Mouse (Mus musculus): ENCODE results near the gene Rasgrp3. TPM values are rescaled to one million over a fixed set of nuclear protein-coding genes. Genes with fewer than 3 reads are reported as not detected.

Rasgrp3 gene
- polyA plus RNA-seq, 1 experiment, result 0.66 TPM

GRCm38 (mm10) chr17:75516591-75516990, 80.9 kb downstream of the Rasgrp3 start:
- no peak for TF ChIP-seq POLR2A (IDR thresholded peaks at IDR 0.05; ENCODE audit: low read depth, low read length)
- TF ChIP-seq CTCF (IDR thresholded peaks at IDR 0.05; ENCODE audit: extremely low read depth, insufficient read length, insufficient replicate concordance, low read depth, low read length), result no peak
- H3K4me3 ChIP-seq (ENCODE audit: low read depth, low read length), result no peak overlapping the region
- H3K4me1 ChIP-seq (ENCODE audit: control insufficient read depth, insufficient read depth, insufficient read length, low read length), result no peaks in the 10 kb centered on the region; the same call in 1 of the 2 replicates
- 60% methylated on average over 4 of the region's 4 CpGs for WGBS
- H3K36me3 ChIP-seq (ENCODE audit: control insufficient read depth, insufficient read depth, low read length), result no peaks in the 10 kb centered on the region
- no peak overlapping the region for H3K27ac ChIP-seq (ENCODE audit: insufficient read depth, low read depth, low read length)
- no peaks in the 10 kb centered on the region for H3K27me3 ChIP-seq (ENCODE audit: control insufficient read depth, insufficient read depth, low read length)

- 45% methylated on average over 8 of the region's 8 CpGs for WGBS
- no peak for TF ChIP-seq POLR2A (IDR thresholded peaks at IDR 0.05; ENCODE audit: low read depth, low read length)
- TF ChIP-seq CTCF (IDR thresholded peaks at IDR 0.05; ENCODE audit: extremely low read depth, insufficient read length, insufficient replicate concordance, low read depth, low read length), result no peak
- Histone ChIP-seq H3K36me3 (ENCODE audit: control insufficient read depth, insufficient read depth, low read length) (no peaks in the 10 kb centered on the region), H3K4me3 (ENCODE audit: low read depth, low read length) (no peak overlapping the region), H3K27ac (ENCODE audit: insufficient read depth, low read depth, low read length) (no peak overlapping the region), H3K27me3 (ENCODE audit: control insufficient read depth, insufficient read depth, low read length) (no peaks in the 10 kb centered on the region), H3K4me1 (ENCODE audit: control insufficient read depth, insufficient read depth, insufficient read length, low read length) (no peaks in the 10 kb centered on the region; the same call in 1 of the 2 replicates)
Measured at GRCm38 (mm10) chr17:75518181-75518901, 82.6 kb downstream of the Rasgrp3 start.

GRCm38 (mm10) chr17:75519239-75519900, 83.7 kb downstream of the Rasgrp3 start:
- 50% methylated on average over 8 of the region's 8 CpGs for WGBS
- Histone ChIP-seq H3K4me1 (ENCODE audit: control insufficient read depth, insufficient read depth, insufficient read length, low read length) (no peaks in the 10 kb centered on the region; the same call in 1 of the 2 replicates), H3K36me3 (ENCODE audit: control insufficient read depth, insufficient read depth, low read length) (no peaks in the 10 kb centered on the region), H3K27ac (ENCODE audit: insufficient read depth, low read depth, low read length) (no peak overlapping the region), H3K27me3 (ENCODE audit: control insufficient read depth, insufficient read depth, low read length) (no peaks in the 10 kb centered on the region), H3K4me3 (ENCODE audit: low read depth, low read length) (no peak overlapping the region)
- TF ChIP-seq CTCF (IDR thresholded peaks at IDR 0.05; ENCODE audit: extremely low read depth, insufficient read length, insufficient replicate concordance, low read depth, low read length) (no peak), POLR2A (IDR thresholded peaks at IDR 0.05; ENCODE audit: low read depth, low read length) (no peak)

- no peak overlapping the region for H3K27ac ChIP-seq (ENCODE audit: insufficient read depth, low read depth, low read length)
- H3K4me3 ChIP-seq (ENCODE audit: low read depth, low read length), result no peak overlapping the region
- TF ChIP-seq POLR2A (IDR thresholded peaks at IDR 0.05; ENCODE audit: low read depth, low read length), result no peak
- no peak for TF ChIP-seq CTCF (IDR thresholded peaks at IDR 0.05; ENCODE audit: extremely low read depth, insufficient read length, insufficient replicate concordance, low read depth, low read length)
- H3K36me3 ChIP-seq (ENCODE audit: control insufficient read depth, insufficient read depth, low read length), result no peaks in the 10 kb centered on the region
- no peaks in the 10 kb centered on the region for H3K27me3 ChIP-seq (ENCODE audit: control insufficient read depth, insufficient read depth, low read length)
- WGBS, result 65% methylated on average over 6 of the region's 6 CpGs
- no peaks in the 10 kb centered on the region; the same call in 1 of the 2 replicates for H3K4me1 ChIP-seq (ENCODE audit: control insufficient read depth, insufficient read depth, insufficient read length, low read length)
Measured at GRCm38 (mm10) chr17:75521236-75521842, 85.6 kb downstream of the Rasgrp3 start.

GRCm38 (mm10) chr17:75522347-75523065, 86.8 kb downstream of the Rasgrp3 start:
- 23% methylated on average over 9 of the region's 9 CpGs for WGBS
- no peak overlapping the region for H3K27ac ChIP-seq (ENCODE audit: insufficient read depth, low read depth, low read length)
- H3K36me3 ChIP-seq (ENCODE audit: control insufficient read depth, insufficient read depth, low read length), result no peaks in the 10 kb centered on the region
- no peaks in the 10 kb centered on the region for H3K27me3 ChIP-seq (ENCODE audit: control insufficient read depth, insufficient read depth, low read length)
- H3K4me1 ChIP-seq (ENCODE audit: control insufficient read depth, insufficient read depth, insufficient read length, low read length), result no peaks in the 10 kb centered on the region; the same call in 1 of the 2 replicates
- H3K4me3 ChIP-seq (ENCODE audit: low read depth, low read length), result no peak overlapping the region
- TF ChIP-seq POLR2A (IDR thresholded peaks at IDR 0.05; ENCODE audit: low read depth, low read length) (no peak), CTCF (IDR thresholded peaks at IDR 0.05; ENCODE audit: extremely low read depth, insufficient read length, insufficient replicate concordance, low read depth, low read length) (no peak)

- Histone ChIP-seq H3K27me3 (ENCODE audit: control insufficient read depth, insufficient read depth, low read length) (no peaks in the 10 kb centered on the region), H3K4me1 (ENCODE audit: control insufficient read depth, insufficient read depth, insufficient read length, low read length) (no peaks in the 10 kb centered on the region), H3K4me3 (ENCODE audit: low read depth, low read length) (no peak overlapping the region), H3K27ac (ENCODE audit: insufficient read depth, low read depth, low read length) (no peak overlapping the region), H3K36me3 (ENCODE audit: control insufficient read depth, insufficient read depth, low read length) (no peaks in the 10 kb centered on the region)
- TF ChIP-seq CTCF (IDR thresholded peaks at IDR 0.05; ENCODE audit: extremely low read depth, insufficient read length, insufficient replicate concordance, low read depth, low read length) (no peak), POLR2A (IDR thresholded peaks at IDR 0.05; ENCODE audit: low read depth, low read length) (no peak)
- 60% methylated on average over 3 of the region's 3 CpGs for WGBS
Measured at GRCm38 (mm10) chr17:75523812-75524211, 88.1 kb downstream of the Rasgrp3 start.
